Mouse (Mus musculus) heart, postnatal 0 days (tissue): ENCODE measurements around the gene Pigg. TPM values are rescaled to one million over a fixed set of nuclear protein-coding genes. Genes with fewer than 3 reads are reported as not detected.

Source experiments
- ATAC-seq: fragments of 200-750 bp; cut with Nextera tagmentation; 2 replicates; pipeline ENCODE4 v1.8.0; 2017; ENCODE audit warnings: low read depth, moderate number of reproducible peaks, moderate library complexity; ENCODE audit not compliant: insufficient read depth
- DNase-seq: peaks from one replicate; pipeline ENCODE4 v3.0.0-alpha.2; 2016; ENCODE audit warnings: low spot score
- H3K27ac ChIP-seq: fragments of 300-500 bp; sonication (generic); 2 replicates; pipeline ENCODE4 v1.5.1; 2014; ENCODE audit warnings: low read depth, mild to moderate bottlenecking
- H3K27me3 ChIP-seq: fragments of 300-500 bp; sonication (generic); 2 replicates; pipeline ENCODE4 v1.6.1; 2014; ENCODE audit warnings: low read length, mixed read lengths; ENCODE audit not compliant: control insufficient read depth, insufficient read depth
- H3K36me3 ChIP-seq: fragments of 300-500 bp; sonication (generic); replicated peaks from 2 replicates; pipeline ENCODE4 v1.6.1; 2014; ENCODE audit warnings: low read length, mixed read lengths; ENCODE audit not compliant: control insufficient read depth, insufficient read depth
- H3K4me1 ChIP-seq: fragments of 300-500 bp; sonication (generic); 2 replicates; pipeline ENCODE4 v1.6.1; 2014; ENCODE audit warnings: antibody characterized with exemption; ENCODE audit not compliant: control insufficient read depth, insufficient read depth
- H3K4me2 ChIP-seq: fragments of 300-500 bp; sonication (generic); 2 replicates; pipeline ENCODE4 v1.6.1; 2014; ENCODE audit warnings: low read depth, mild to moderate bottlenecking, low read length, moderate library complexity
- H3K4me3 ChIP-seq: fragments of 300-500 bp; sonication (generic); 2 replicates; pipeline ENCODE4 v1.5.1; 2014; ENCODE audit warnings: low read depth, low read length
- H3K9ac ChIP-seq: fragments of 300-500 bp; sonication (generic); replicated peaks from 2 replicates; pipeline ENCODE4 v1.6.1; 2014; ENCODE audit warnings: low read depth, low read length, mixed read lengths
- H3K9me3 ChIP-seq: fragments of 300-500 bp; sonication (generic); replicated peaks from 2 replicates; pipeline ENCODE4 v1.6.1; 2016; ENCODE audit warnings: low read length; ENCODE audit not compliant: control insufficient read depth
- CTCF ChIP-seq: IDR thresholded peaks from 2 replicates; pipeline ENCODE4 v1.5.1; 2016; ENCODE audit warnings: antibody characterized with exemption, control low read depth, low read depth
- EP300 ChIP-seq: IDR thresholded peaks from 2 replicates; pipeline ENCODE4 v1.6.1; 2016; ENCODE audit warnings: antibody characterized with exemption, low read depth
- WGBS: fragments of 180-500 bp; shearing (Covaris S2); extraction: QIAGEN DNeasy Blood & Tissue Kit; methylation state at CpG from one replicate; pipeline ENCODE4 v1.1.7; 2014; 5-methylcytosine and 5-hydroxymethylcytosine counted together
- polyA plus RNA-seq: library from polyadenylated mRNA; unstranded; fragments of >200 nt; fragmentation: Nextera tagmentation; extraction: Ambion mirVana; gene quantifications from 2 replicates; pipeline ENCODE4 v1.2.1, GENCODE M21; 2015
- total RNA-seq: library from RNA; depleted of rRNA; stranded (reverse); fragments of >200 nt; gene quantifications from 2 replicates; pipeline ENCODE4 v1.2.3, GENCODE M21; 2014; ENCODE audit warnings: low replicate concordance

The Pigg gene
- total and polyA plus RNA-seq, 2 experiments from 2014 or later = 4.6 to 6.5 TPM

DNA sequence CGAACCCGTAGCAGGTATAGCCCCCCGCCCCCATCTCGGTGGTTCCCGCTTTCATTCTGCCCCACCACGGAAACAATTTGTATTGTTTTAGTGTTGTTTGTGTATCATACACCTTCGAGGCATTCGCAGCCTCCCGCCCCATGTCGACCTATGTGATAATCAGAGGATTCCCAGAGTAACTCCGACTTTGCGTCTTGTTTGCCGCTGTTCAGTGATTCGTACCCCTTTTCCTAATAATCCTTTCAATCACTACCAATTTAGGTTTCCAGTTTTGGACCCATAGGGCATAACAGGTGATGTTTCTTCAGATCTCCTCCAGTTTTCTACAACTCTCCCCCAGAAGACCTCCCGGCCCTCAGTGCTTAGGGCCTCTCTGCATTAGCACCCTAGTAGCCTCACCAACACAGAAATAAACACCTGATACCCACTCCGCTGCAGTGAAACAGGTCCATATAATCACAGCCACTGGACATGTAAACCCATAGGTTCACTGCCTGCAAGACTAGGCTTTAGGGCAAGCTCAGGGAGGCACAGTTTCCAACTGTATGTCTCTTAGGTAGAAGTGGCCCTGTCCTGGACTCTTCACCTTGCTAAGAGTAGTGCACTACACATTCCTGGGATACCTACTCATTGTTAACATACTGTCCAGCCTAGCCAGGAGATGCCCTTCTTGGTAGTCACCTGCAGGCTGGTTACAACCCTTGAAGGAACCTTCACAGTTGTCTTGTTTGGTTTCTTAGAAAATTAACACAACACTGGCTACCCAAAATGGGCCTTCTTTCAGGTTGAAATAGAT lies 854 bp downstream of the Pigg start:
- H3K9ac ChIP-seq = peak overlapping the region; percentile 92
- H3K4me3 ChIP-seq = peak overlapping the region; percentile 95
- peak overlapping the region; percentile 81 for H3K27ac ChIP-seq
- peak overlapping the region; percentile 95 for H3K4me2 ChIP-seq
- WGBS = 4% methylated on average over 16 of the region's 16 CpGs
- DNase-seq (no peak), ATAC-seq (no peak)
- TF ChIP-seq CTCF = no peak
- no peak for TF ChIP-seq EP300
- no peaks in the 10 kb centered on the region for H3K9me3 ChIP-seq
- H3K27me3 ChIP-seq = no peaks in the 10 kb centered on the region
- peaks cover 6% of the 10 kb centered on the region for H3K4me1 ChIP-seq
- peaks cover 6% of the 10 kb centered on the region; the same call in 1 of the 2 replicates for H3K36me3 ChIP-seq

DNA sequence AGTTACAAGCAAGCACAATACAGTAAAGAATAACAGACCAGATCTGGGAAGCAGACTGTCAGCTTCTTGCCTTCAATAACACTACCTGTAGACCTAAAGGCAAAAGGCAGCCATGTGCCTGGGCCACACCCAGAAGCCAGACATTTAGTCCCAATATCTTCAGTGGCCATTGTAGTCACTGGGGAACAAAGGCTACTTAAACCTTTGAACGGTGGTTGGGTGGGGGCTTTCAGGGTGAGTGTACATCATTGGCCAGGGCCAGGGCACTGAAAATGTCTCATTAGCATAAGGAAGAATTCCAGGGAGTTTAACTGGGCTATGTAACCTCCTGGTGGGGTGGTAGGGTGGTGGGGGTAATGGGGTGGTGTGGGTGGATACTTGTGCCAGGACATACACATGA lies 18.6 kb downstream of the Pigg start:
- Histone ChIP-seq H3K4me2 (no peak overlapping the region), H3K9ac (no peak overlapping the region), H3K4me3 (no peak overlapping the region), H3K4me1 (no peaks in the 10 kb centered on the region), H3K9me3 (no peaks in the 10 kb centered on the region), H3K27ac (no peak overlapping the region), H3K36me3 (peaks cover 40% of the 10 kb centered on the region), H3K27me3 (no peaks in the 10 kb centered on the region)
- 81% methylated on average over 1 of the region's 1 CpGs for WGBS
- TF ChIP-seq CTCF (no peak), EP300 (no peak)
- DNase-seq (no peak), ATAC-seq (no peak)

DNA sequence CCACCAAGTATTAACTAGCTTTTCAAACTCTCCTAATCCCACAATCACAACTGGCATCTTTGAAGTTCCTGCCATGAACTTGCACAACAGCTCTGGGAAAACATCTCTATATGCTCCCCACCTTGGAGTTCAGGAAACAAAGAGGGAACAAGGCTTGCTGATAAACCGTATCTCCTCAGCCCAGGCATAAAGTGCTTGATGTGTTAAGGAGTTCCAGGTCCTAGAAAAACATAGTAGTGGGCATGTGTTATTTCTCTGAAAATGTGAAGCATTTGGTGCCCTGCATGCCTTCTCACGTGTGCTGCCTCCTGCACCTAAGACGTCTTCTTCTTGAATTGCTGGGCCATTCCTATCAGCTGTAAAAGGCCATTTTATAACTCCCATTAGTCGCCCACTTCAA lies 25.0 kb downstream of the Pigg start:
- H3K9me3 ChIP-seq = no peaks in the 10 kb centered on the region
- TF ChIP-seq EP300 (no peak), CTCF (no peak)
- no peak for ATAC-seq
- no peak overlapping the region for H3K9ac ChIP-seq
- peaks cover 22% of the 10 kb centered on the region for H3K36me3 ChIP-seq
- no peak overlapping the region for H3K27ac ChIP-seq
- H3K4me1 ChIP-seq = peaks cover 3% of the 10 kb centered on the region; the same call in 1 of the 2 replicates
- no peak overlapping the region for H3K4me3 ChIP-seq
- no peak for DNase-seq
- H3K4me2 ChIP-seq = no peak overlapping the region
- WGBS = 62% methylated on average over 4 of the region's 4 CpGs
- no peaks in the 10 kb centered on the region for H3K27me3 ChIP-seq

DNA sequence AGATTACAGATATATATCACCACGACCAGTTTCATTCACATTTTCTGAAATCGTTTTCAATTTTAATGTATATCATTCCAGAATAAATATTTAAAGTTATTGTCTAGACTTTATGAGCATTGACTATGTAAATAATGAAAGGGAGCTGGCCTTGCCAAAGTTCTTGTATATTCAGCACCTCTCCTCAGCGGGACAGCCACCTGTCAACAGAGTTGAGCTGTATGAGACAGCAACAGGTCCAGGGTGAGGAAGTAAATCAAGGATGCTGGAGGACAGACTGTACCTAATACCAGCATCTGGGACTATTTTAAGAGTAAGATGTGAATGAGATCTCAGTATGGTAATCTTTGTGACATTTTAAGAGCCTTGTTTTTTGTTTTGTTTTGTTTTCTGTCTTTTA lies 25.6 kb downstream of the Pigg start:
- ATAC-seq (no peak), DNase-seq (no peak)
- Histone ChIP-seq H3K4me3 (no peak overlapping the region), H3K27me3 (no peaks in the 10 kb centered on the region), H3K9me3 (no peaks in the 10 kb centered on the region), H3K4me2 (no peak overlapping the region), H3K27ac (no peak overlapping the region), H3K36me3 (peaks cover 15% of the 10 kb centered on the region), H3K9ac (no peak overlapping the region), H3K4me1 (peaks cover 3% of the 10 kb centered on the region; the same call in 1 of the 2 replicates)
- 68% methylated on average over 3 of the region's 3 CpGs for WGBS
- TF ChIP-seq CTCF = no peak
- no peak for TF ChIP-seq EP300

DNA sequence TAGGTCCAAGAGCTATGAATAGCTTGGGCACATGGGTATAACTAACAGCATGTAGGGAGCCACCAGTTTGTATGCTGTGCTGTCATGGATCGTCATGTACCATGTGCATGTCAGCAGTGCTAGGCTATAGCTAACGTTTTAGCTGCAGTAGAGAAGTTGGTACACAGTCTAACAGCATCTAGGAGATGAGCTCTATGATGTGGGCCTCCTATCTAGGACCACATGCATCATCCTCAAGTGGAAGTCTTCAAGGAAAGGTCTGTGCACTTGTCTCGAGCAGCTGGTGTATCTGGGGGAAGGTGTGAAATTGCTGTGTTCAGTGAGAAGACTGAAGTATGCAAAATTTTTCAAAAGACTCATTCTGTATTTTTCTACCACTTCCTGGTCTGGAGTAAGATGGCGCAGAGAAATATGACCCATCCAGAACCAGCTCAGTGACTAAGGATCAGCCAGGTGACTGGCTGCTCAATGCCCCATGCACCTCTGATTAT lies 31.3 kb downstream of the Pigg start:
- Histone ChIP-seq H3K9me3 (no peaks in the 10 kb centered on the region), H3K27ac (no peak overlapping the region), H3K4me1 (peaks cover 3% of the 10 kb centered on the region; the same call in 1 of the 2 replicates), H3K27me3 (no peaks in the 10 kb centered on the region), H3K4me3 (no peak overlapping the region), H3K9ac (no peak overlapping the region), H3K36me3 (peaks cover 28% of the 10 kb centered on the region; the same call in 1 of the 2 replicates), H3K4me2 (no peak overlapping the region)
- TF ChIP-seq EP300 = no peak
- no peak for TF ChIP-seq CTCF
- DNase-seq = no peak
- no peak for ATAC-seq
- 90% methylated on average over 4 of the region's 4 CpGs for WGBS
